Mouse (Mus musculus) forebrain, embryonic 13.5 days (tissue): ENCODE measurements around the gene Unc5c. TPM values are rescaled to one million over a fixed set of nuclear protein-coding genes. Genes with fewer than 3 reads are reported as not detected.

ENCODE experiments used
- ATAC-seq: fragments of 200-750 bp; cut with Nextera tagmentation; 2 replicates; pipeline ENCODE4 v1.8.0; 2017
- H3K27ac ChIP-seq: fragments of 300-500 bp; sonication (generic); 2 replicates; pipeline ENCODE4 v1.5.1; 2015; ENCODE audit warnings: inconsistent platforms, mild to moderate bottlenecking, moderate library complexity
- H3K27me3 ChIP-seq: fragments of 300-500 bp; sonication (generic); 2 replicates; pipeline ENCODE4 v1.6.1; 2015; ENCODE audit warnings: mild to moderate bottlenecking, inconsistent platforms
- H3K36me3 ChIP-seq: fragments of 300-500 bp; sonication (generic); 2 replicates; pipeline ENCODE4 v1.6.1; 2015; ENCODE audit warnings: mild to moderate bottlenecking, inconsistent platforms; ENCODE audit not compliant: poor library complexity, severe bottlenecking
- H3K4me1 ChIP-seq: fragments of 300-500 bp; sonication (generic); 2 replicates; pipeline ENCODE4 v1.6.1; 2015; ENCODE audit warnings: inconsistent platforms
- H3K4me2 ChIP-seq: fragments of 300-500 bp; sonication (generic); 2 replicates; pipeline ENCODE4 v1.6.1; 2015; ENCODE audit warnings: inconsistent platforms, mild to moderate bottlenecking, moderate library complexity
- H3K4me3 ChIP-seq: fragments of 300-500 bp; sonication (generic); 2 replicates; pipeline ENCODE4 v1.5.1; 2015; ENCODE audit warnings: mild to moderate bottlenecking, inconsistent platforms
- H3K9ac ChIP-seq: fragments of 300-500 bp; sonication (generic); 2 replicates; pipeline ENCODE4 v1.6.1; 2015; ENCODE audit warnings: mild to moderate bottlenecking, inconsistent platforms
- H3K9me3 ChIP-seq: fragments of 300-500 bp; sonication (generic); replicated peaks from 2 replicates; pipeline ENCODE4 v1.6.1; 2016; ENCODE audit warnings: inconsistent platforms
- WGBS: fragments of 180-500 bp; shearing (Covaris S2); methylation state at CpG from one replicate; pipeline ENCODE4 v1.1.7; 2015; 5-methylcytosine and 5-hydroxymethylcytosine counted together
- polyA plus RNA-seq: library from polyadenylated mRNA; unstranded; fragments of >200 nt; fragmentation: Nextera tagmentation; extraction: Ambion mirVana; gene quantifications from 2 replicates; pipeline ENCODE4 v1.2.1, GENCODE M21; 2015

The Unc5c gene
- polyA plus RNA-seq, 1 experiment from 2014 or later = 7.6 TPM

GRCm38 (mm10) chr3:141616718-141617117, 151.7 kb downstream of the Unc5c start:
- H3K9ac ChIP-seq = no peak overlapping the region
- H3K4me3 ChIP-seq = no peak overlapping the region
- no peak overlapping the region for H3K27ac ChIP-seq
- H3K36me3 ChIP-seq = no peaks in the 10 kb centered on the region
- H3K4me1 ChIP-seq = no peaks in the 10 kb centered on the region
- no peak overlapping the region for H3K4me2 ChIP-seq
- 82% methylated on average over 1 of the region's 1 CpGs for WGBS
- H3K9me3 ChIP-seq = no peaks in the 10 kb centered on the region
- ATAC-seq = no peak
- no peaks in the 10 kb centered on the region for H3K27me3 ChIP-seq

- no peak overlapping the region for H3K27ac ChIP-seq
- H3K9me3 ChIP-seq = no peaks in the 10 kb centered on the region
- no peaks in the 10 kb centered on the region for H3K4me1 ChIP-seq
- H3K27me3 ChIP-seq = no peaks in the 10 kb centered on the region
- no peak overlapping the region for H3K9ac ChIP-seq
- ATAC-seq = no peak
- no peak overlapping the region for H3K4me2 ChIP-seq
- 31% methylated on average over 1 of the region's 1 CpGs for WGBS
- no peak overlapping the region for H3K4me3 ChIP-seq
- H3K36me3 ChIP-seq = no peaks in the 10 kb centered on the region
Measured at GRCm38 (mm10) chr3:141618675-141619074, 153.7 kb downstream of the Unc5c start.

- no peaks in the 10 kb centered on the region for H3K9me3 ChIP-seq
Measured at GRCm38 (mm10) chr3:141621496-141621895, 156.5 kb downstream of the Unc5c start.

GRCm38 (mm10) chr3:141626935-141627638, 162.1 kb downstream of the Unc5c start:
- no peak overlapping the region for H3K27ac ChIP-seq
- no peaks in the 10 kb centered on the region for H3K27me3 ChIP-seq
- no peak for ATAC-seq
- H3K4me1 ChIP-seq = no peaks in the 10 kb centered on the region
- no peaks in the 10 kb centered on the region for H3K36me3 ChIP-seq
- no peak overlapping the region for H3K9ac ChIP-seq
- no peak overlapping the region for H3K4me2 ChIP-seq
- no peaks in the 10 kb centered on the region for H3K9me3 ChIP-seq
- WGBS = 85% methylated on average over 1 of the region's 1 CpGs
- H3K4me3 ChIP-seq = no peak overlapping the region

More at GRCm38 (mm10) chr3:141621496-141621895, 156.5 kb downstream of the Unc5c start:
- Histone ChIP-seq H3K36me3 (no peaks in the 10 kb centered on the region), H3K27ac (no peak overlapping the region), H3K4me2 (no peak overlapping the region), H3K27me3 (no peaks in the 10 kb centered on the region), H3K4me3 (no peak overlapping the region), H3K9ac (no peak overlapping the region), H3K4me1 (no peaks in the 10 kb centered on the region)
- no peak for ATAC-seq
- 84% methylated on average over 1 of the region's 1 CpGs for WGBS

- Histone ChIP-seq H3K36me3 (no peaks in the 10 kb centered on the region), H3K9me3 (no peaks in the 10 kb centered on the region), H3K27ac (no peak overlapping the region), H3K4me2 (no peak overlapping the region), H3K4me1 (no peaks in the 10 kb centered on the region), H3K4me3 (no peak overlapping the region), H3K9ac (no peak overlapping the region), H3K27me3 (no peaks in the 10 kb centered on the region)
- WGBS = 89% methylated on average over 5 of the region's 5 CpGs
- no peak for ATAC-seq
Measured at GRCm38 (mm10) chr3:141627639-141627977, 162.6 kb downstream of the Unc5c start.

- H3K4me2 ChIP-seq = no peak overlapping the region
- WGBS = 27% methylated on average over 1 of the region's 1 CpGs
Measured at GRCm38 (mm10) chr3:141629431-141629830, 164.4 kb downstream of the Unc5c start.

GRCm38 (mm10) chr3:141637900-141638299, 172.9 kb downstream of the Unc5c start:
- Histone ChIP-seq H3K4me2 (no peak overlapping the region), H3K36me3 (no peaks in the 10 kb centered on the region), H3K27me3 (no peaks in the 10 kb centered on the region), H3K9ac (no peak overlapping the region), H3K4me3 (no peak overlapping the region), H3K9me3 (no peaks in the 10 kb centered on the region), H3K4me1 (no peaks in the 10 kb centered on the region), H3K27ac (no peak overlapping the region)
- WGBS = 77% methylated on average over 1 of the region's 1 CpGs
- no peak for ATAC-seq

More at GRCm38 (mm10) chr3:141629431-141629830, 164.4 kb downstream of the Unc5c start:
- no peaks in the 10 kb centered on the region for H3K9me3 ChIP-seq
- H3K27me3 ChIP-seq = no peaks in the 10 kb centered on the region
- H3K4me1 ChIP-seq = no peaks in the 10 kb centered on the region
- no peak overlapping the region for H3K9ac ChIP-seq
- no peaks in the 10 kb centered on the region for H3K36me3 ChIP-seq
- H3K4me3 ChIP-seq = no peak overlapping the region
- ATAC-seq = no peak
- H3K27ac ChIP-seq = no peak overlapping the region

- 84% methylated on average over 5 of the region's 5 CpGs for WGBS
- Histone ChIP-seq H3K27me3 (peaks cover 4% of the 10 kb centered on the region; the same call in 1 of the 2 replicates), H3K4me1 (no peaks in the 10 kb centered on the region), H3K4me3 (no peak overlapping the region), H3K9me3 (no peaks in the 10 kb centered on the region), H3K4me2 (no peak overlapping the region), H3K9ac (no peak overlapping the region), H3K36me3 (no peaks in the 10 kb centered on the region), H3K27ac (no peak overlapping the region)
- ATAC-seq = no peak
Measured at GRCm38 (mm10) chr3:141644264-141644663, 179.2 kb downstream of the Unc5c start.

- no peaks in the 10 kb centered on the region for H3K9me3 ChIP-seq
- 93% methylated on average over 2 of the region's 2 CpGs for WGBS
- no peak overlapping the region for H3K4me3 ChIP-seq
- no peak overlapping the region for H3K9ac ChIP-seq
- peaks cover 7% of the 10 kb centered on the region for H3K4me1 ChIP-seq
- H3K4me2 ChIP-seq = no peak overlapping the region
- no peak overlapping the region for H3K27ac ChIP-seq
- no peaks in the 10 kb centered on the region for H3K36me3 ChIP-seq
- ATAC-seq = no peak
- H3K27me3 ChIP-seq = peaks cover 4% of the 10 kb centered on the region; the same call in 1 of the 2 replicates
Measured at GRCm38 (mm10) chr3:141646588-141646987, 181.6 kb downstream of the Unc5c start.

- H3K4me2 ChIP-seq = no peak overlapping the region
- no peak overlapping the region for H3K4me3 ChIP-seq
- H3K27ac ChIP-seq = no peak overlapping the region
- H3K4me1 ChIP-seq = peaks cover 7% of the 10 kb centered on the region
- H3K9me3 ChIP-seq = no peaks in the 10 kb centered on the region
- H3K27me3 ChIP-seq = peaks cover 4% of the 10 kb centered on the region; the same call in 1 of the 2 replicates
- H3K9ac ChIP-seq = no peak overlapping the region
- peak; percentile 55 for ATAC-seq
- H3K36me3 ChIP-seq = no peaks in the 10 kb centered on the region
- 56% methylated on average over 3 of the region's 3 CpGs for WGBS
Measured at GRCm38 (mm10) chr3:141650658-141651057, 185.6 kb downstream of the Unc5c start.

- no peaks in the 10 kb centered on the region for H3K27me3 ChIP-seq
- no peak overlapping the region for H3K9ac ChIP-seq
- no peak overlapping the region for H3K4me3 ChIP-seq
- WGBS = 87% methylated on average over 1 of the region's 1 CpGs
- no peaks in the 10 kb centered on the region for H3K9me3 ChIP-seq
- no peaks in the 10 kb centered on the region for H3K36me3 ChIP-seq
- no peak for ATAC-seq
- H3K4me1 ChIP-seq = peaks cover 9% of the 10 kb centered on the region
- H3K27ac ChIP-seq = no peak overlapping the region
- H3K4me2 ChIP-seq = no peak overlapping the region
Measured at GRCm38 (mm10) chr3:141653915-141654314, 188.9 kb downstream of the Unc5c start.

GRCm38 (mm10) chr3:141659041-141659789, 194.2 kb downstream of the Unc5c start:
- WGBS = 72% methylated on average over 3 of the region's 3 CpGs
- H3K4me1 ChIP-seq = 0 out of 2 replicates have a peak, but pooled peaks cover 5% of the 10 kb centered on the region
- no peak overlapping the region for H3K27ac ChIP-seq

More at GRCm38 (mm10) chr3:141659041-141659789, 194.2 kb downstream of the Unc5c start:
- no peak overlapping the region for H3K9ac ChIP-seq
- no peak overlapping the region for H3K4me2 ChIP-seq
- H3K4me3 ChIP-seq = no peak overlapping the region
- ATAC-seq = peak; percentile 27; the same call in 1 of the 2 replicates
- no peaks in the 10 kb centered on the region for H3K27me3 ChIP-seq
- no peaks in the 10 kb centered on the region for H3K9me3 ChIP-seq
- no peaks in the 10 kb centered on the region for H3K36me3 ChIP-seq
